Mouse (Mus musculus) inflammation-experienced regulatory T-cells, adult 6 months (primary cell): Measurements from ENCODE around the gene Riox2. TPM values are rescaled to one million over a fixed set of nuclear protein-coding genes. Genes with fewer than 3 reads are reported as not detected.
A peak's percentile ranks its signal among the peaks of the same experiment; 100 is the strongest.

Source experiments
- ATAC-seq: one replicate; pipeline ENCODE4 v1.8.0; 2017
- polyA plus RNA-seq, 3 experiments: library from polyadenylated mRNA; unstranded; fragments of 100-300 nt; shearing (Covaris generic); gene quantifications; one replicate each; pipeline ENCODE4 v1.2.1; 2017

The Riox2 gene
- polyA plus RNA-seq, 3 experiments from 2014 or later, result 93.1 to 105 (median 101) TPM

GRCm38 (mm10) chr16:59521752-59522423, 50.3 kb downstream of the Riox2 start:
- ATAC-seq, result peak; percentile 59

DNA sequence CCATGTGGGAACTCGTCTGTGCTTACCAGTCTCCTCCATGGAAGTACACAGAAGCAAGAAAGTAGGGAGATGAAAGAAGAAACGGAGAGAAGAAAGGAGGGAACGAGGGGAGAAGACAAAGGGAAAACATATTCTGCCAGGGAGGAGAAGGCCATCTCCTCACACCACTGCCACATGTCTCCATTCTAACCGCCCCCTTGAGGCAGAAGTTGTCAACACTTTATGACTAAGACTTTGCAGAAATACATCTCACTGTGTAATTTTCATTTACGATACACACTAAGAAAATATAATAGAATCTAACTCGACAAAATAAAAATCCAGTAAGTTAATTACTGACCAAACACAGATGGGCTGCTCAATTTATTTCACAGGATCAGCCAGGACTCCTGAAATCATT, 55.4 kb downstream of the Riox2 start:
- ATAC-seq, result no peak

- ATAC-seq, result no peak
Observed at GRCm38 (mm10) chr16:59529570-59529969, 58.0 kb downstream of the Riox2 start.

- no peak for ATAC-seq
Observed at GRCm38 (mm10) chr16:59531243-59531642, 59.7 kb downstream of the Riox2 start.

DNA sequence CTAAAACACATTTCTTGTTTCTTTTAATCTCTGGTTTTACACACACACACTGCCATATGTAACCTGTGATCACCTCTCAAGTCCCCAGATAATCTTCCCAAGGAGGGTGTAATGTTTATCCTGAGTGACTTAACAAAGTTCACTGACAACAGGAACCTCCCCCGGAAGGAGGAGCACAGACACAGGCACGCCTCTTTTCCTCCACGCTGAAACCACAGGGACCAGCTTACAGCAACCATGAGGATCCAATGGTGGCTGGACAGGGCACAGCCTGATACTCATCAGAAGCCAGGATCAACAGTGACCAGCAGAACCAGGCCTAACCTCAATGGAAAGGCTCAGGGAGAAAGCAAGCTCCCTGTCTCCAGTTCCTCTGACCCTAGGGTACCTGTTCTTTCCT, 61.0 kb downstream of the Riox2 start:
- no peak for ATAC-seq

DNA sequence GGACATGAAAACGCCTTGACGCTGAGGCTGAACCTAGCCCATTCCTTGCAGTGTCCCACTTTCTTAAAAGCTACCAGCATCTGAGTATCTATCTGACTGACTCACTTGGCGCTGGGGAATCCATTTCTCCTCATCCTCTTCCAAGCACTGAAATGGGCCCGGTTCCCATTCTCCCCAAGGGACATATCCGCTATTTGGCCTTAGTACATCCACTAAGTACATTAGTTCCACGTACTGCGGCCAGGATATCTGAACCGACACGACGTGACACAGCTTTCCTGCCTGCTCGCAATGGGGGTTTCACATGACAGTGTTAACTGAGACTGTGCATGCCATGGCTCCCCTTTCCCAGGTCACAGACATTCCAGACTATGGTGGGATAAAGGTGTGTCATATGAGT, 62.8 kb downstream of the Riox2 start:
- no peak for ATAC-seq

DNA sequence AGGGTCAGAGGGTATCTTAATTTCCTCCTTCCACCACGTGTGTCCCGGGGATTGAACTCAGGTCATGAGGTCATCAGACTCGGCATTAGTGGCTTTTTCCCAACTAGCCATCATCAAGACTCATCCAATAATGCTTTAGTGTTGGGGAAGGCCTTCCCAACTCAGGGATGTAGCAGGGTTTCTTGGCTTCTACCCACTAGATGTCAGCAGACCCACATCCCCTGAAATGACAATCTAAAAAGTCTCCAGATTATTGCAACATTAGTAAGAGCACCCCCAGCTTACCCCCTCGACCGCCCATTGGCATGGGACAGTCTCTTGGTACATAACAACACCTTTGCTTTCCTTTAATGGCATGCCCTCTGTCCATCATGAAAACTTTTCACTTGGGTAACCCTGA, 64.1 kb downstream of the Riox2 start:
- no peak for ATAC-seq

- no peak for ATAC-seq
Observed at GRCm38 (mm10) chr16:59540944-59541343, 69.4 kb downstream of the Riox2 start.

GRCm38 (mm10) chr16:59541382-59541781, 69.8 kb downstream of the Riox2 start:
- no peak for ATAC-seq

Other genes starting within 250 kb of the Riox2 start
- not detected for gene Olfr201, start 199.1 kb upstream of the Riox2 start, polyA plus RNA-seq
- gene Olfr202, start 185.0 kb upstream of the Riox2 start, polyA plus RNA-seq, result not detected
- not detected for gene Olfr203, start 172.9 kb upstream of the Riox2 start, polyA plus RNA-seq
- not detected for gene Olfr204, start 153.5 kb upstream of the Riox2 start, polyA plus RNA-seq
- not detected for gene Olfr205, start 140.6 kb upstream of the Riox2 start, polyA plus RNA-seq
- gene Olfr206, start 122.5 kb upstream of the Riox2 start, polyA plus RNA-seq, result not detected
- not detected for gene Olfr209, start 107.8 kb upstream of the Riox2 start, polyA plus RNA-seq
- not detected for gene Gabrr3, start 64.4 kb upstream of the Riox2 start, polyA plus RNA-seq
- 10 to 100 TPM; 14.0 to 15.8 (median 14.6) TPM for gene Crybg3, start 129.2 kb downstream of the Riox2 start, polyA plus RNA-seq
- 1 to 10 TPM; 3.9 to 7.6 (median 3.9) TPM for gene Arl6, start 167.6 kb downstream of the Riox2 start, polyA plus RNA-seq